Mouse (Mus musculus): ENCODE data around the gene Rtn4rl2. TPM values are rescaled to one million over a fixed set of nuclear protein-coding genes. Genes with fewer than 3 reads are reported as not detected.
A peak's percentile ranks its signal among the peaks of the same experiment; 100 is the strongest.

The Rtn4rl2 gene
- total RNA-seq, 2 experiments from 2014 or later = not detected

- ATAC-seq (ENCODE audit: poor library complexity, severe bottlenecking) = no peak
These were observed 1.1 kb downstream of the Rtn4rl2 start for GRCm38 (mm10) chr2:84885084-84886055.

GRCm38 (mm10) chr2:84884611-84885010 is 1.9 kb downstream of the Rtn4rl2 start:
- no peak for ATAC-seq (ENCODE audit: poor library complexity, severe bottlenecking)

- ATAC-seq (ENCODE audit: poor library complexity, severe bottlenecking) = no peak
These were observed 2.6 kb downstream of the Rtn4rl2 start for GRCm38 (mm10) chr2:84883942-84884341.

GRCm38 (mm10) chr2:84883530-84883929 is 3.0 kb downstream of the Rtn4rl2 start:
- ATAC-seq (ENCODE audit: poor library complexity, severe bottlenecking) = no peak

- 0 out of 2 replicates have a peak, but pooled peaks have one; percentile 1 for ATAC-seq (ENCODE audit: poor library complexity, severe bottlenecking)
These were observed 3.4 kb downstream of the Rtn4rl2 start for GRCm38 (mm10) chr2:84883084-84883483.

- peak; percentile 80 for ATAC-seq (ENCODE audit: poor library complexity, severe bottlenecking)
These were observed 3.9 kb downstream of the Rtn4rl2 start for GRCm38 (mm10) chr2:84882606-84883005.

- ATAC-seq (ENCODE audit: poor library complexity, severe bottlenecking) = no peak
These were observed 5.9 kb downstream of the Rtn4rl2 start for GRCm38 (mm10) chr2:84880590-84880989.

GRCm38 (mm10) chr2:84875842-84876241 is 10.7 kb downstream of the Rtn4rl2 start:
- no peak for ATAC-seq (ENCODE audit: poor library complexity, severe bottlenecking)

- ATAC-seq (ENCODE audit: poor library complexity, severe bottlenecking) = peak; percentile 29
These were observed 14.3 kb downstream of the Rtn4rl2 start for GRCm38 (mm10) chr2:84872105-84872716.

- peak; percentile 35 for ATAC-seq (ENCODE audit: poor library complexity, severe bottlenecking)
These were observed 15.8 kb downstream of the Rtn4rl2 start for GRCm38 (mm10) chr2:84870623-84871160.

GRCm38 (mm10) chr2:84868977-84869376 is 17.5 kb downstream of the Rtn4rl2 start:
- peak; percentile 10; the same call in 1 of the 2 replicates for ATAC-seq (ENCODE audit: poor library complexity, severe bottlenecking)

- ATAC-seq (ENCODE audit: poor library complexity, severe bottlenecking) = peak; percentile 65
These were observed 18.0 kb downstream of the Rtn4rl2 start for GRCm38 (mm10) chr2:84868521-84868943.

- 0 out of 2 replicates have a peak, but pooled peaks have one; percentile 22 for ATAC-seq (ENCODE audit: poor library complexity, severe bottlenecking)
These were observed 20.6 kb downstream of the Rtn4rl2 start for GRCm38 (mm10) chr2:84865616-84866571.

- ATAC-seq (ENCODE audit: poor library complexity, severe bottlenecking) = peak; percentile 70
These were observed 24.3 kb downstream of the Rtn4rl2 start for GRCm38 (mm10) chr2:84862231-84862630.

- ATAC-seq (ENCODE audit: poor library complexity, severe bottlenecking) = no peak
These were observed 25.1 kb downstream of the Rtn4rl2 start for GRCm38 (mm10) chr2:84861430-84861829.

GRCm38 (mm10) chr2:84859991-84860780 is 26.3 kb downstream of the Rtn4rl2 start:
- no peak for ATAC-seq (ENCODE audit: poor library complexity, severe bottlenecking)

GRCm38 (mm10) chr2:84858551-84858950 is 28.0 kb downstream of the Rtn4rl2 start:
- ATAC-seq (ENCODE audit: poor library complexity, severe bottlenecking) = no peak

- peak; percentile 87 for ATAC-seq (ENCODE audit: poor library complexity, severe bottlenecking)
These were observed 30.8 kb downstream of the Rtn4rl2 start for GRCm38 (mm10) chr2:84855732-84856131.
